Mouse (Mus musculus): Measurements from ENCODE around the gene Nedd9. TPM values are rescaled to one million over a fixed set of nuclear protein-coding genes. Genes with fewer than 3 reads are reported as not detected.

Nedd9 gene
- total and polyA plus RNA-seq, 3 experiments, result 41.3 to 48.7 (median 42.5) TPM

- H3K36me3 ChIP-seq (replicated peaks in 1 of 2; ENCODE audit: control insufficient read depth in 1 of 2, insufficient read depth in 1 of 2, low read length in 1 of 2), result no peaks in the 10 kb centered on the region
- dilution Hi-C loops (cut with MboI; ENCODE audit: extremely low pct_ligation_motif_present, extremely low pct_unique_long_range_greater_than_20kb, low sequenced_read_pairs), result no loop called here
- no peaks in the 10 kb centered on the region for H3K27me3 ChIP-seq (replicated peaks)
- H3K9ac ChIP-seq (ENCODE audit: insufficient read depth, low read depth), result no peak overlapping the region
- in situ Hi-C loops (cut with MboI; ENCODE audit: low pct_ligation_motif_present, low pct_unique_long_range_greater_than_20kb, low sequenced_read_pairs), result no loop called here
- no peaks in the 10 kb centered on the region for H3K79me2 ChIP-seq (replicated peaks; ENCODE audit: control insufficient read depth, extremely low read depth, insufficient read depth, poor library complexity, severe bottlenecking)
- no peaks in the 10 kb centered on the region for H3K9me3 ChIP-seq (replicated peaks; ENCODE audit: low read length)
- no peak for DNase-seq (ENCODE audit: extremely low read depth)
- H3K4me2 ChIP-seq (ENCODE audit: insufficient read depth, low read depth, poor library complexity, severe bottlenecking), result no peak overlapping the region
- peaks cover 2 to 7% of the 10 kb centered on the region in 2 experiments; a peak in 3 of 4 replicates for H3K4me1 ChIP-seq (ENCODE audit: control insufficient read depth in 1 of 2, insufficient read depth in 2 of 2)
- no peak overlapping the region for H3K4me3 ChIP-seq (replicated peaks in 1 of 3; ENCODE audit: low read depth in 2 of 3, low read length in 2 of 3, poor library complexity in 1 of 3)
- no peak for TF ChIP-seq HCFC1 (IDR thresholded peaks at IDR 0.05; ENCODE audit: low read depth, low read length)
- TF ChIP-seq USF2 (conservative IDR thresholded peaks at IDR 0.05; ENCODE audit: low read depth, low read length), result no peak
- no peak for TF ChIP-seq MXI1 (IDR thresholded peaks at IDR 0.05; ENCODE audit: low read depth, low read length)
- no peak for TF ChIP-seq RCOR1 (conservative IDR thresholded peaks at IDR 0.05; ENCODE audit: low read depth, low read length)
- no peak for TF ChIP-seq ELF1 (IDR thresholded peaks at IDR 0.05; ENCODE audit: low read depth, low read length)
- TF ChIP-seq KAT2A (IDR thresholded peaks at IDR 0.05; ENCODE audit: insufficient replicate concordance, low read length), result no peak
- H3K27ac ChIP-seq (ENCODE audit: insufficient read depth, low read depth), result no peak overlapping the region
Measured at GRCm38 (mm10) chr13:41298996-41299395, 188.2 kb downstream of the Nedd9 start.

DNA sequence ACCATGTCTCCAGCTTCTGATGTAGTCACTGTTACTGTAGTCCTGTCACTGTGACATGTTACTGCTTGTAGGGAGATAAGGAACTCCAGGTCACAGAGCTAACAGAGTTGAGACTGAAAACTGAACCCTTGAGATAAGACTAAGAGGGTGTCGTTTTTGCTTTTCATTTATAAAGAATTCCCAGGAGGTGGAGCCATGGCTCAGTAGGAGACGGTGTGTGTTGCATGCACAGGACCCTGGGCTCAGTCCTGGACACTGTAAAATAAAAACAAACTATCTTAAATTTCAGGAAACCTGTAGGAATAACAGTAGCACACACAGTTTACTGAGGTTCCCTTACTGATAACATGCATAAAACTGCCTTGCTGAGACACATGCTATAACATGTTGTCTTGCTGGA lies 188.6 kb downstream of the Nedd9 start:
- H3K36me3 ChIP-seq (replicated peaks in 1 of 2; ENCODE audit: control insufficient read depth in 1 of 2, insufficient read depth in 1 of 2, low read length in 1 of 2), result no peaks in the 10 kb centered on the region
- no peaks in the 10 kb centered on the region for H3K79me2 ChIP-seq (replicated peaks; ENCODE audit: control insufficient read depth, extremely low read depth, insufficient read depth, poor library complexity, severe bottlenecking)
- TF ChIP-seq NRF1 (IDR thresholded peaks at IDR 0.05; ENCODE audit: low read depth, low read length) (no peak), CHD2 (IDR thresholded peaks at IDR 0.05; ENCODE audit: low read length) (no peak), MYC (IDR thresholded peaks at IDR 0.05; ENCODE audit: low read depth, low read length) (no peak), MEF2A (IDR thresholded peaks at IDR 0.05; ENCODE audit: borderline replicate concordance, low read depth, low read length) (no peak), MAFK (IDR thresholded peaks at IDR 0.05; ENCODE audit: insufficient replicate concordance, low read length) (no peak), MAX (IDR thresholded peaks at IDR 0.05; ENCODE audit: low read length) (no peak), JUND (conservative IDR thresholded peaks at IDR 0.05; ENCODE audit: low read depth, low read length) (no peak), RCOR1 (conservative IDR thresholded peaks at IDR 0.05; ENCODE audit: low read depth, low read length) (no peak), CHD1 (IDR thresholded peaks at IDR 0.05; ENCODE audit: low read depth, low read length) (no peak), TBP (conservative IDR thresholded peaks at IDR 0.05; ENCODE audit: low read depth, low read length) (no peak), CTCF (conservative IDR thresholded peaks at IDR 0.05 in 1 of 2, IDR thresholded peaks at IDR 0.05 in 1 of 2; ENCODE audit: low read depth in 2 of 2, low read length in 2 of 2) (no peak), RAD21 (IDR thresholded peaks at IDR 0.05; ENCODE audit: low read depth, low read length) (no peak; the same call in 1 of the 2 replicates), POLR2A (IDR thresholded peaks at IDR 0.05; ENCODE audit: low read depth, low read length) (no peak)
- H3K9me3 ChIP-seq (replicated peaks; ENCODE audit: low read length), result no peaks in the 10 kb centered on the region
- H3K4me2 ChIP-seq (ENCODE audit: insufficient read depth, low read depth, poor library complexity, severe bottlenecking), result no peak overlapping the region
- in situ Hi-C loops (cut with MboI; ENCODE audit: low pct_ligation_motif_present, low pct_unique_long_range_greater_than_20kb, low sequenced_read_pairs), result no loop called here
- H3K27me3 ChIP-seq (replicated peaks), result no peaks in the 10 kb centered on the region
- peaks cover 2 to 7% of the 10 kb centered on the region in 2 experiments; a peak in 3 of 4 replicates for H3K4me1 ChIP-seq (ENCODE audit: control insufficient read depth in 1 of 2, insufficient read depth in 2 of 2)
- H3K27ac ChIP-seq (ENCODE audit: insufficient read depth, low read depth), result no peak overlapping the region
- H3K4me3 ChIP-seq (replicated peaks in 1 of 3; ENCODE audit: low read depth in 2 of 3, low read length in 2 of 3, poor library complexity in 1 of 3), result no peak overlapping the region
- dilution Hi-C loops (cut with MboI; ENCODE audit: extremely low pct_ligation_motif_present, extremely low pct_unique_long_range_greater_than_20kb, low sequenced_read_pairs), result no loop called here
- no peak for DNase-seq (ENCODE audit: extremely low read depth)
- H3K9ac ChIP-seq (ENCODE audit: insufficient read depth, low read depth), result no peak overlapping the region
